Mouse (Mus musculus): ENCODE results near the gene Myrf. TPM values are rescaled to one million over a fixed set of nuclear protein-coding genes. Genes with fewer than 3 reads are reported as not detected.

Myrf gene
- polyA plus RNA-seq, 1 experiment from 2014 or later: 9.9 TPM

DNA sequence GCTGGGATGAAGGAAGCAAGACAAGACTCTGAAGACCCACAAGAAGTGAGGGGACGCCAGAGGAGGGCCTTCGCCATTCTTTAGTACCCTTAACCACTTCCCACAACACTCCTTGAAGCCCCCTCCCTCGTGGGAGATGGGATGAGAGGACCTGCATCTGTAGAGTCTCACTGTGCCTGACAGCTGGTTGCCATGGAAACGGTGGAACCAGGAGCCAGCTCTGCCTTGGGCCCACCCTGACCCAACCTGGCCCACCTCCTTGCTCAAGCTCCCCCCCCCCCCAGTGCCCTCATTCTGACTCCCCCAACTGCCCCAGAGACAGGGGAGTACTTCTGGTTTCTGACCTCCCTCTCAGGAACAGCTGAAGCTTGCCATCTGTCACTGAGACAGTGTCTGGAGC is 19.0 kb downstream of the Myrf start:
- Histone ChIP-seq H3K9me3 (ENCODE audit: control insufficient read depth, low read length) (no peaks in the 10 kb centered on the region), H3K4me1 (ENCODE audit: control insufficient read depth, insufficient read depth, low read length) (peaks cover 50% of the 10 kb centered on the region), H3K4me3 (ENCODE audit: low read length) (no peak overlapping the region), H3K27me3 (replicated peaks; ENCODE audit: control insufficient read depth, insufficient read depth, low read length) (no peaks in the 10 kb centered on the region), H3K4me2 (ENCODE audit: low read depth, low read length) (no peak overlapping the region), H3K9ac (ENCODE audit: low read depth, low read length) (no peak overlapping the region), H3K36me3 (ENCODE audit: control insufficient read depth, insufficient read depth, low read length) (no peaks in the 10 kb centered on the region), H3K27ac (ENCODE audit: low read length) (no peak overlapping the region)
- WGBS: 49% methylated on average over 4 of the region's 4 CpGs
- ATAC-seq: no peak

DNA sequence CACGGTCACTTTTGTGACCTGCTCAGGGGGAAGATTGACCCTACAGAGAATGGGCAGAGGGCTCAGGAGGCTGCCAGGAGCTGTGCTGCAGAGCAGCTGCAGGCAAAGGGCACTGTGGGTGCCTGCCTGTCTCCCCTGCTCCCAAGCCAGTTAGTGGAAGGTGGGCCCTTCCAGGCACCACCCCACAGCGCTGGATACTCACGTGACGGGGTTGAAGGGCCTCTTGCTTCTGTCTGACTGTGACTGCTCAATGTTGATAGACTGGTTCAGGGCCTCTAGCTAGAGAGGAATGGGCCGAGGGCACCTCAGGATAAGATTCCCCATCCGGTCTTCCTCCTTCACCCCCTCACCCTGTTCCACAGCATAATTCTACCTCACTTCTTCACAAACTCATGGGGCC is 21.0 kb downstream of the Myrf start:
- 53% methylated on average over 6 of the region's 6 CpGs for WGBS
- peak; percentile 43 for ATAC-seq
- Histone ChIP-seq H3K9me3 (ENCODE audit: control insufficient read depth, low read length) (no peaks in the 10 kb centered on the region), H3K27ac (ENCODE audit: low read length) (peak overlapping the region; percentile 39; the same call in 1 of the 2 replicates), H3K4me2 (ENCODE audit: low read depth, low read length) (no peak overlapping the region), H3K9ac (ENCODE audit: low read depth, low read length) (peak overlapping the region; percentile 46; the same call in 1 of the 2 replicates), H3K27me3 (replicated peaks; ENCODE audit: control insufficient read depth, insufficient read depth, low read length) (no peaks in the 10 kb centered on the region), H3K36me3 (ENCODE audit: control insufficient read depth, insufficient read depth, low read length) (no peaks in the 10 kb centered on the region), H3K4me1 (ENCODE audit: control insufficient read depth, insufficient read depth, low read length) (peaks cover 32% of the 10 kb centered on the region), H3K4me3 (ENCODE audit: low read length) (no peak overlapping the region)

DNA sequence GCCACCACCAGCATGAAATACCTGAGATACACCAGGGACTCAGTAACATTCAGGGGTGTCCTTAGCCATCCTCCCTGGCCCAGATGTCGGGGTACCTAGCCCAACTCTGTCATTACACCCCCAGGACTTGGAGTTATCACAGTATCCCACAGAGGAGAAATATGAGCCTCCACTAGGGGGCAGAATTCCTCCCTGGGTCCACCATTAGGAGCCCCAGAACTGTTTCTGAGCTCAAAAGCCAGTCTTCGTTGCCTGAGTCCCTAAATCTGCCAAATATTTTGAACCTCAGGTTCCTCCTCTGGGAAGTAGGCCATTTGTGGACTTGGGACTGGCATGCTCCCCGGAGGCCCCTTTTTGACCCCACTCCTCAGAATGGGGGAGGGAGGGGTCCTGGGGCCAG is 21.4 kb downstream of the Myrf start:
- H3K4me1 ChIP-seq (ENCODE audit: control insufficient read depth, insufficient read depth, low read length): peaks cover 30% of the 10 kb centered on the region
- H3K36me3 ChIP-seq (ENCODE audit: control insufficient read depth, insufficient read depth, low read length): 0 out of 2 replicates have a peak, but pooled peaks cover 1% of the 10 kb centered on the region
- H3K27ac ChIP-seq (ENCODE audit: low read length): peak overlapping the region; percentile 39; the same call in 1 of the 2 replicates
- no peaks in the 10 kb centered on the region for H3K9me3 ChIP-seq (ENCODE audit: control insufficient read depth, low read length)
- 32% methylated on average over 3 of the region's 3 CpGs for WGBS
- H3K27me3 ChIP-seq (replicated peaks; ENCODE audit: control insufficient read depth, insufficient read depth, low read length): no peaks in the 10 kb centered on the region
- ATAC-seq: peak; percentile 40; the same call in 1 of the 2 replicates
- no peak overlapping the region for H3K4me3 ChIP-seq (ENCODE audit: low read length)
- H3K4me2 ChIP-seq (ENCODE audit: low read depth, low read length): no peak overlapping the region
- peak overlapping the region; percentile 46; the same call in 1 of the 2 replicates for H3K9ac ChIP-seq (ENCODE audit: low read depth, low read length)

DNA sequence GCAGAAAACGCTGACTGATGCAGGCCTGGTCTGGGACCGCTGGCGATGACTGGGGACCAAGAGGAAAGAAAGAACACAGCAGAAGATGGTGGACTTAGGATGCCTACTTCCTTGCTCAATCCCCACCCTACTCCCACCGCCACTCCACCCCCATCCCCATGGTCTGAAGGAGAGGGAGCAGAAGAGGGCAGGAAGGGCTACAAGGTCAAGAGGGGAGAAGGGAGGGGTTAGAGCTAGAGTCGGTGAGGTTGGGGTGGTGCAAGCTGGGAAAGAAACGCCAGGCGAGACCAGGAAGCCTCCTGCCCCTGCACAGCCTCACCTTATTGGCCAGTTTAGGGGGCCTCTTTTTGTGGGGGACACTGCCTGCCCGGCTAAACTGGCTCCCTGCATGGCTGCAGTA is 24.4 kb downstream of the Myrf start:
- Histone ChIP-seq H3K4me3 (ENCODE audit: low read length) (no peak overlapping the region), H3K4me1 (ENCODE audit: control insufficient read depth, insufficient read depth, low read length) (peaks cover 10% of the 10 kb centered on the region; the same call in 1 of the 2 replicates), H3K9me3 (ENCODE audit: control insufficient read depth, low read length) (no peaks in the 10 kb centered on the region), H3K9ac (ENCODE audit: low read depth, low read length) (no peak overlapping the region), H3K4me2 (ENCODE audit: low read depth, low read length) (no peak overlapping the region), H3K27me3 (replicated peaks; ENCODE audit: control insufficient read depth, insufficient read depth, low read length) (no peaks in the 10 kb centered on the region), H3K27ac (ENCODE audit: low read length) (no peak overlapping the region), H3K36me3 (ENCODE audit: control insufficient read depth, insufficient read depth, low read length) (0 out of 2 replicates have a peak, but pooled peaks cover 8% of the 10 kb centered on the region)
- no peak for ATAC-seq
- WGBS: 74% methylated on average over 8 of the region's 8 CpGs

DNA sequence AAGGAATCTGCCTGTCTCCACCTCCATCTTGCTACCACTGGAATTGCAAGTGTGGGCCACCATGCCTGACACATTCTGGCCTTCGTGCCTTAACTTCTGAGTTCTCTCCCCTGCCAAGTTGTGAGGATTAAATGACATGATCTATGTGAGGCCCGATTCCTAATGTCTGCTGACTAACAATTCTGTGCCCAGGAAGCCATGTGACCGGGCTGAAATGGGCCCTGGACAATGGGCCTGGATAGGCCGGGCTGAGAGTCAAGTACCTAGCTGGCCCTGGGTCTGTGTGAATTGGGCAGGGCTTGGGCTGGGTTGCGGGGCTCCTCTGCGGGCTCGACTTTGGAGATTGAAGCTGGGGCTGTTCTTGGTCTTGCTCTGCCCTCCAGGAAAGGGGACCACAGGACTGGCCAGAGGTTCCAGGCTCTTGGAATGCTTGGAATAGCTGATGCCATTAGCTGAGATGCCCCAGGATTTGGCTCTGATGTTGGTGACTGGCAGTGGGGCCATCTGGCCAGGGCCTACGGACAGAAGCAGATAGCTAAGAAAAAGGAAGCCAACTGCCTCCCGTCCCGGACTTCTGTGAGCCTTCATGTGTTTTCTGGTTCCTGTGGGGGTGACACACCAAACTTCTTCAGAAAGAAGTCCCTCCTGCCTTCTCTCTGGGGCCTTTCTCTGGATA is 26.6 kb downstream of the Myrf start:
- WGBS: 88% methylated on average over 10 of the region's 10 CpGs
- no peak for ATAC-seq

DNA sequence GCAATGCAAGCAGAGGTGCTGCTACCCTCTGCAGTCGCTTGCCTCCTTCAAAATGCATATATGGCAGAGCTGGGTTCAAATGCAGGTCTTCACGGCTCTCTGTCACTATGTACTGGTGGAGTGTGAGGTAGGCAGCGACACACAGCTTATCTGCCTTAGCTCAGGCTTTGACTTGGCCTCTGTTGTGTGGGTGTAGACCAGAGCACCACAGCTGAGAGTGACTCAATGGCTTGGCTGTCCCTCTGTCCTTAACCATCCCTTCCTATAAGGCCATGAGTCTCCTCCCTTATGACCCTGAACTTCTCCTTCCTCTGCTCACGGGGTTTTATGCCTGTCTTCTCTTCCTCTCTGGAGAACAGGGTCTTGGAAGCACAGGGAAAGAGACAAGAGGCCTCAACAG is 29.7 kb downstream of the Myrf start:
- ATAC-seq: no peak
- Histone ChIP-seq H3K4me1 (ENCODE audit: control insufficient read depth, insufficient read depth, low read length) (no peaks in the 10 kb centered on the region), H3K4me2 (ENCODE audit: low read depth, low read length) (no peak overlapping the region), H3K4me3 (ENCODE audit: low read length) (no peak overlapping the region), H3K9me3 (ENCODE audit: control insufficient read depth, low read length) (no peaks in the 10 kb centered on the region), H3K36me3 (ENCODE audit: control insufficient read depth, insufficient read depth, low read length) (0 out of 2 replicates have a peak, but pooled peaks cover 8% of the 10 kb centered on the region), H3K27ac (ENCODE audit: low read length) (no peak overlapping the region), H3K27me3 (replicated peaks; ENCODE audit: control insufficient read depth, insufficient read depth, low read length) (no peaks in the 10 kb centered on the region), H3K9ac (ENCODE audit: low read depth, low read length) (no peak overlapping the region)
- 72% methylated on average over 4 of the region's 4 CpGs for WGBS

More for the DNA sequence above, 26.6 kb downstream of the Myrf start:
- Histone ChIP-seq H3K9me3 (ENCODE audit: control insufficient read depth, low read length) (no peaks in the 10 kb centered on the region), H3K9ac (ENCODE audit: low read depth, low read length) (no peak overlapping the region), H3K4me2 (ENCODE audit: low read depth, low read length) (no peak overlapping the region), H3K36me3 (ENCODE audit: control insufficient read depth, insufficient read depth, low read length) (0 out of 2 replicates have a peak, but pooled peaks cover 8% of the 10 kb centered on the region), H3K4me1 (ENCODE audit: control insufficient read depth, insufficient read depth, low read length) (no peaks in the 10 kb centered on the region), H3K27ac (ENCODE audit: low read length) (no peak overlapping the region), H3K4me3 (ENCODE audit: low read length) (no peak overlapping the region), H3K27me3 (replicated peaks; ENCODE audit: control insufficient read depth, insufficient read depth, low read length) (no peaks in the 10 kb centered on the region)

DNA sequence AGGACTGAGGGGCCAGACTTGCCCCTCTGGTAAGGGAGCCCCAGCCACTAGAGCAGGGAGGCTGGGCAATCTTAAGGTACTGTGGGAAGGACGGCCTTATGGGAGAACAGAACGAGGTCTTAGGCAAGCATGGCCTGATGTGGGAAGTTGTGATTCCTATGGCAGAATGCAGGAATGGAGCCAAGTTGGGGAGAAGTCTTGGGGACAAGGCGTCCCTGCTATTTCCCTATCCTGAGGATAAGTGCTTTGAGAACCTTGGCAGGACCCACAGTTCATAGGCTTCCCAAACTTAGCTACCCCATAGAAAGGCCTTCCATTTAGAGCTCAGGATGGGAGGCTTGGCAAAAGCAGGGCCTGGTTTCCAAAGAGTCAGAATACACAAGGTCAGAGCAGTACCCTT is 31.7 kb downstream of the Myrf start:
- Histone ChIP-seq H3K9ac (ENCODE audit: low read depth, low read length) (no peak overlapping the region), H3K4me2 (ENCODE audit: low read depth, low read length) (no peak overlapping the region), H3K9me3 (ENCODE audit: control insufficient read depth, low read length) (no peaks in the 10 kb centered on the region), H3K27me3 (replicated peaks; ENCODE audit: control insufficient read depth, insufficient read depth, low read length) (no peaks in the 10 kb centered on the region), H3K36me3 (ENCODE audit: control insufficient read depth, insufficient read depth, low read length) (0 out of 2 replicates have a peak, but pooled peaks cover 5% of the 10 kb centered on the region), H3K4me1 (ENCODE audit: control insufficient read depth, insufficient read depth, low read length) (no peaks in the 10 kb centered on the region), H3K27ac (ENCODE audit: low read length) (no peak overlapping the region), H3K4me3 (ENCODE audit: low read length) (no peak overlapping the region)
- 76% methylated on average over 3 of the region's 3 CpGs for WGBS
- no peak for ATAC-seq

DNA sequence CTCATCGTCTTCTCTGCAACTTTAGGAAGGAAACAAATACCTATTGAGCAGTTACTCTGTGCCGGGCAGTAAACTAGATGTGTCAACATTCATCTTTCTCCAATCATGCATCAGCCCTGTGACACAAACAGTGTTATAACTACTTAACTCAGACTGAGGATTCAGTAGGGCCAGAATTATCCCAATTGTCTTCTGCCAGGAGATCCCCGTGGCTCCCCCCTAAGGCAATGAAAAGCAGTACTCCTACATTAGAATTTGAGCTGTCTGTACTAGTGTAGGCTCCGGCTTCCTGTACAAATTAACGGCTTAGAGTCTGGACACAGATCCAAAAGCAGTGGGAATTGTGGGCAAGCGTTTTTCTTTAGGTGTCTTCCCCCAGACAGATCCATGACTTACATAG is 35.5 kb downstream of the Myrf start:
- H3K27me3 ChIP-seq (replicated peaks; ENCODE audit: control insufficient read depth, insufficient read depth, low read length): no peaks in the 10 kb centered on the region
- peak overlapping the region; percentile 67 for H3K4me3 ChIP-seq (ENCODE audit: low read length)
- H3K9me3 ChIP-seq (ENCODE audit: control insufficient read depth, low read length): no peaks in the 10 kb centered on the region
- peak overlapping the region; percentile 59 for H3K4me2 ChIP-seq (ENCODE audit: low read depth, low read length)
- no peak overlapping the region for H3K9ac ChIP-seq (ENCODE audit: low read depth, low read length)
- ATAC-seq: no peak
- no peak overlapping the region for H3K27ac ChIP-seq (ENCODE audit: low read length)
- peaks cover 8% of the 10 kb centered on the region for H3K36me3 ChIP-seq (ENCODE audit: control insufficient read depth, insufficient read depth, low read length)
- WGBS: 64% methylated on average over 6 of the region's 6 CpGs
- peaks cover 6% of the 10 kb centered on the region for H3K4me1 ChIP-seq (ENCODE audit: control insufficient read depth, insufficient read depth, low read length)

DNA sequence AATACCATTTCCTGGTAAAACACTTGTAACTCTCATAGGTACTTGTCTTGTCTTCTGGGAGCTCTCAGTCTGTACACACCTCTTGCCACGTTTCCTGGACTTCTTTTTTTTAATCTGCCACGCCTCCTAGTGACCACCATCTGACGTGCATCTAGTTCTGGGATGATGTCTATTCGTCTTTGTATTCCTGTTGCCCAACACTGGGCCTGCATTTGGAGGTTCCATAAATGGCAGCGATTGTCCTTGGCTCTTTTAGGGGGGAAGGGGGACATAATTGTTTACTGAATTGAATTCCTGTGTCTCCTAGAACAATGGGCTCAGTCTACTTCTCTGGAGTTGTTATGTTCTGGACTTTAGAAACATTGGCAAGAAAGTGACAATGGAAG is 35.9 kb downstream of the Myrf start:
- Histone ChIP-seq H3K9me3 (ENCODE audit: control insufficient read depth, low read length) (no peaks in the 10 kb centered on the region), H3K4me2 (ENCODE audit: low read depth, low read length) (peak overlapping the region; percentile 59), H3K27ac (ENCODE audit: low read length) (peak overlapping the region; percentile 90), H3K27me3 (replicated peaks; ENCODE audit: control insufficient read depth, insufficient read depth, low read length) (no peaks in the 10 kb centered on the region), H3K4me3 (ENCODE audit: low read length) (peak overlapping the region; percentile 67), H3K4me1 (ENCODE audit: control insufficient read depth, insufficient read depth, low read length) (peaks cover 6% of the 10 kb centered on the region), H3K9ac (ENCODE audit: low read depth, low read length) (peak overlapping the region; percentile 88), H3K36me3 (ENCODE audit: control insufficient read depth, insufficient read depth, low read length) (peaks cover 12% of the 10 kb centered on the region)
- 2% methylated on average over 5 of the region's 5 CpGs for WGBS
- peak; percentile 51 for ATAC-seq
